Mouse (Mus musculus) thymus, postnatal 14 days (tissue): ENCODE measurements around the gene Acvr2a.

ENCODE experiments used
- DNase-seq: peaks from one replicate; pipeline ENCODE4 v3.0.0; 2021

Gene Acvr2a

GRCm38 (mm10) chr2:48885945-48886344, 72.0 kb downstream of the Acvr2a start:
- DNase-seq = peak; percentile 47

- DNase-seq = no peak
Measured at GRCm38 (mm10) chr2:48895186-48895585, 81.3 kb downstream of the Acvr2a start.

- DNase-seq = no peak
Measured at GRCm38 (mm10) chr2:48908866-48909265, 95.0 kb downstream of the Acvr2a start.

GRCm38 (mm10) chr2:48914185-48914584, 100.3 kb downstream of the Acvr2a start:
- no peak for DNase-seq

GRCm38 (mm10) chr2:48915832-48916231, 101.9 kb downstream of the Acvr2a start:
- no peak for DNase-seq

- no peak for DNase-seq
Measured at GRCm38 (mm10) chr2:48935058-48935457, 121.1 kb downstream of the Acvr2a start.

- no peak for DNase-seq
Measured at GRCm38 (mm10) chr2:48947761-48948160, 133.9 kb downstream of the Acvr2a start.

GRCm38 (mm10) chr2:48948841-48949584, 135.1 kb downstream of the Acvr2a start, which contains the start of gene Mbd5:
Gene Mbd5 (plus strand): TSS chr2:48949508.
- peak; percentile 100 for DNase-seq

- no peak for DNase-seq
Measured at GRCm38 (mm10) chr2:48949743-48950251, 135.9 kb downstream of the Acvr2a start.

- DNase-seq = no peak
Measured at GRCm38 (mm10) chr2:48950252-48950315, 136.2 kb downstream of the Acvr2a start, which contains the start of gene Orc4. Gene Orc4 (minus strand): TSS chr2:48950277.

- no peak for DNase-seq
Measured at GRCm38 (mm10) chr2:48950316-48950880, 136.5 kb downstream of the Acvr2a start.
